Mouse (Mus musculus) megakaryocyte-erythroid progenitor cell, adult 5-6 weeks (primary cell): ENCODE data around the gene Rpl9-ps1. TPM values are rescaled to one million over a fixed set of nuclear protein-coding genes. Genes with fewer than 3 reads are reported as not detected.

Experiments used
- ATAC-seq: replicated peaks from 2 replicates; pipeline ENCODE4 v1.8.0; 2016; ENCODE audit warnings: mild to moderate bottlenecking, inconsistent platforms; ENCODE audit not compliant: severe bottlenecking, poor library complexity, low FRiP score, low TSS enrichment
- total RNA-seq, 2 experiments: library from RNA; stranded (forward) in 1 of 2; stranded (reverse) in 1 of 2; fragments of 200-1000, 215-1000 nt in 1 of 2; fragments of >200 nt in 1 of 2; fragmentation: Nextera tagmentation in 1 of 2; gene quantifications; 2 replicates each; pipeline ENCODE4 v1.2.3; 2014 to 2017

Rpl9-ps1 gene
- total RNA-seq (2014; fragmentation: Nextera tagmentation) (not detected in 2 replicates), total RNA-seq (2017) (not detected in 2 replicates)

- ATAC-seq = no peak
These were observed at the start of gene Rpl9-ps1 for GRCm38 (mm10) chr11:83645521-83645920. TSS of gene Rpl9-ps1 (minus strand) at chr11:83645621.

- no peak for ATAC-seq
These were observed 46.6 kb upstream of the Rpl9-ps1 start for GRCm38 (mm10) chr11:83692008-83692407.

GRCm38 (mm10) chr11:83689918-83690317, 44.5 kb upstream of the Rpl9-ps1 start:
- no peak for ATAC-seq

GRCm38 (mm10) chr11:83675665-83676064, 30.2 kb upstream of the Rpl9-ps1 start:
- ATAC-seq = no peak

GRCm38 (mm10) chr11:83671743-83672142, 26.3 kb upstream of the Rpl9-ps1 start:
- no peak for ATAC-seq

DNA sequence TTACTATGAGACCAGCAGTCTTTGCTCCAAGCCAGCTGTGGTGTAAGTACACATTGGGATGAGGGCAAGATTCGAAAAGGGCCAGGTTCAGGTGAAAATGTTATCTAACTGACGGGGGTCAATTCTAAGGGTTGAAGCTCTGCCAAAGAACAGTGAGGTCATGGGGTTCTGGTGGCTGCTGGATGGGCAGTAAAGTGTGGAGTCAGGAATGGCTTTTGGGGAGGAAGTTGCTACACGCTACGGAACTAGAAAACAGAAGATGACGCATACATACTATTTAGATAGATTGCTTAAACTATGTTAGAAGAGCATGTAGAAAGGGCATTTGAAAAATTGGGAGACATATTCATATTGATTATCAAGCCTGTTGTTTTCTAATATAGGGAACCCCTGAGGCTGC, 18.1 kb upstream of the Rpl9-ps1 start:
- no peak for ATAC-seq

- no peak for ATAC-seq
These were observed 16.8 kb upstream of the Rpl9-ps1 start, which contains the start of gene Ccl4 for GRCm38 (mm10) chr11:83662204-83662603. TSS of gene Ccl4 (plus strand) at chr11:83662584.

DNA sequence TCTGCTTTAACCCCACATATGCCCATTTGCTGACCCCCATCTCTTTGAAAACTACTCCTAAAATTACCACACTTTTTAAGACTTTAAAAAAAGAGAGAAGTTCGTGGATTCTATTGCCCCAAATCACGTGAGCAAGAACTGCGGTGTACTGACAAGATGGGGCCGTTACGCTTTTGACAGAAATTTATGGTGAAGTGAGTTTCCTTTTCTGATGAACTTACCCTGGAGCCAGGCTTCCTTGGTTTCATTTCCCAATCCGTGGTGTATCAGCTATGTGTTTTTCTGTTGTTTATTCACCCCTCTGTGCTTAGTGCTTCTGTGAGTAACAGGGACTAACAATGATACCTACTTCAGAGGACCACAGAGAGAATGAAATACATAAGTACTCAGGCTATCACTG, 13.4 kb upstream of the Rpl9-ps1 start:
- no peak for ATAC-seq

- ATAC-seq = no peak
These were observed 12.1 kb upstream of the Rpl9-ps1 start for GRCm38 (mm10) chr11:83657508-83657907.

DNA sequence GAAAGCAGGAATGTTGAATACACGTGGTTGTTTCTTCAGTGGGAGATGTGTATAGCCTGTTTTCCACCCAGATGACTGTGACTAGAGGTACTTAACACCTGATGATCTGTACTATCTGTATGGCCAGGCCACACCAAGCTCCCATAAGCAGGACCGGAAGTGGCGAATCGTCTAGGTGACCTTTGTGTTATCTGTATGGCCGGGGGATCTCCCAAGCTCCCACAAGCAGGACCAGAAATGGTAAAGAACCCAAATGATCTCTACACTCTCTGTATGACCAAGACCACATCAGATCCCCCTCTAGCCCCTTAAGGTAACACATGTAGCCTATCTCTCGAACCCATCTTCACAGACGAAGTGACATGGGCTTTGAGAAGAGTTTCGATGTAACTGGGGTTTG, 9.2 kb upstream of the Rpl9-ps1 start:
- ATAC-seq = no peak

- ATAC-seq = no peak
These were observed 4.0 kb upstream of the Rpl9-ps1 start, which contains the start of gene Ccl3 for GRCm38 (mm10) chr11:83649305-83649841. TSS of gene Ccl3 (minus strand) at chr11:83649355.

GRCm38 (mm10) chr11:83646356-83647149, 1.1 kb upstream of the Rpl9-ps1 start:
- ATAC-seq = no peak

- no peak for ATAC-seq
These were observed 4.2 kb downstream of the Rpl9-ps1 start for GRCm38 (mm10) chr11:83641216-83641615.

DNA sequence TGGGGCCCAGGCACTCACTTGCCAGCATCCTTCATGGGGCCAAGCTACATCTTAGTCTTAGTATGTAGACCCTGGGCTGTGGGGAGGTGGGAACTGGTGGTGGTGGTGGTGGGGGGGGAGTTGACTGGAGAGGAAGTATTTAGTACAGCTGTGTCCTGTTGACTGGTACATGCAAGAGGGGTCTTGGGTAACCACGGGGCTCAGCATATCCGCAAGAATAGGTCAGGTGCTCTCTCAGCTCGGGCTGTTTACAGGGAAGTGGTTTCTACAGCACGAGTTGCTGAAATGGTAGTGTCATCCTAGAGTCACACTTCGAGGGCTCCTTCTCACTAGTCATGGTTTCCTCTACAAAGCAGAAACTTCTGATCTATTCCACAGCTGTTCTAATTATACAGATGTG, 5.3 kb downstream of the Rpl9-ps1 start:
- no peak for ATAC-seq

- 0 out of 2 replicates have a peak, but pooled peaks have one; percentile 50 for ATAC-seq
These were observed 5.9 kb downstream of the Rpl9-ps1 start for GRCm38 (mm10) chr11:83639533-83639932.

- no peak for ATAC-seq
These were observed 6.5 kb downstream of the Rpl9-ps1 start for GRCm38 (mm10) chr11:83638934-83639333.

- ATAC-seq = no peak
These were observed 8.6 kb downstream of the Rpl9-ps1 start for GRCm38 (mm10) chr11:83636742-83637235.

DNA sequence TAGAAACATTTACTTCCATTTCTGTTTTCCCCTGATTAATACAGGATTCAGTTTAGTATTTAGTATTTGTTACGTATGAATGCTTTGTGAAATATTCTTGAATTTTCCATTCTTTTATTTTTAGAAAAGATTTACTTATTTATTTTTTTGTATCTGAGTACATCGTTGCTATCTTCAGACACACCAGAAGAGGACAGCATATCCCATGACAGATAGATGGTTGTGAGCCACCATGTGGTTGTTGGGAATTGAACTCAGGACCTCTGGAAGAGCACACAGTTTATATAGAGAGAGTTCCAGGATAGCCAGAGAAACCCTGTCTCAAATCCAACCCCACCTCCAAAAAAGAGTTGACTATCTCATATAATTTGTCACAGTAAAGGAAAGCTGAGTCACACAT, 10.5 kb downstream of the Rpl9-ps1 start:
- no peak for ATAC-seq

GRCm38 (mm10) chr11:83634425-83634824, 11.0 kb downstream of the Rpl9-ps1 start:
- ATAC-seq = no peak

DNA sequence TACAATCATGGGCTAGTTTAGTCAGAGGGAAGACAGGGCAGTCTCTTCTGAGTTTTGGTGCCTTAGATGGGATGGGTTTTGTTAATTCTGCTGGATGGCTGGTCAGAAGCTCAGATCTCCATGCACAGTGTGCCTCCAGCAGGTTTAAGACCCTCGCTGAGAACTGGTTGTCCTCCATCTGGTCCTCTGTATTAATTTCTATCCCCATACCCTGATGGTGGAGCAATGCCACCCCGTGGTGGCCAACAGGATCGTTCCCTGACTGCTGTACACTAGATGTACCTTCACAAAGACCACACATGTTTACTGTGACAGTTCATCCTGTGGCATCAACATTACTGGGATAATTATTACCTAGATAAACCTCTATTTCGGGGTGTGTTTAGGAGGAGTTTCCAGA, 12.7 kb downstream of the Rpl9-ps1 start:
- no peak for ATAC-seq

GRCm38 (mm10) chr11:83631065-83631464, 14.4 kb downstream of the Rpl9-ps1 start:
- ATAC-seq = no peak
